Mouse (Mus musculus): ENCODE results near the gene Idh2. TPM values are rescaled to one million over a fixed set of nuclear protein-coding genes. Genes with fewer than 3 reads are reported as not detected.
"Not testable (repeated sequence)": the region's sequence is repeated elsewhere in the genome, so short reads cannot be mapped to it uniquely, and the experiment has no call there.

Gene Idh2
- polyA plus RNA-seq, 1 experiment from 2014 or later = 658 TPM

DNA sequence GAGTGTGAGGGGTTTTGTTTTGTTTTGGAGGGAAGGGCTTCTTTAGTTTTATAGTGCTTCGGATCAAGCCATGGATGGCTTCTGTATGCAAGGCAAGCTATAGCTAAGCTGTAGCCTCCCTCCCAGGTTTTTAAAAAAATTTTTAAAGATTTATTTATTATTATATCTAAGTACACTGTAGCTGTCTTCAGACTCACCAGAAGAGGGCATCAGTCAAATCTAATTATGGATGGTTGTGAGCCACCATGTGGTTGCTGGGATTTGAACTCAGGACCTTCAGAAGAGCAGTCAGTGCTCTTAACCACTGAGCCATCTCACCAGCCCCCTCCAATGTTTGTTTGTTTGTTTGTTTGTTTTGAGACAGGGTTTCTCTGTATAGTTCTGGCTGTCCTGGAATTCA lies 64.8 kb downstream of the Idh2 start:
- Histone ChIP-seq H3K4me1 (ENCODE audit: control insufficient read depth, insufficient read depth, low read length) (peaks cover 42% of the 10 kb centered on the region), H3K27ac (ENCODE audit: low read depth, low read length) (peak overlapping the region; percentile 18; the same call in 1 of the 2 replicates)
- H3K4me3 ChIP-seq (ENCODE audit: low read length); H3K4me2 ChIP-seq (replicated peaks; ENCODE audit: low read depth, low read length); H3K9ac ChIP-seq (ENCODE audit: low read depth, low read length); ATAC-seq (ENCODE audit: low FRiP score, low TSS enrichment); H3K36me3 ChIP-seq (ENCODE audit: control insufficient read depth, insufficient read depth, low read length); H3K9me3 ChIP-seq (ENCODE audit: control insufficient read depth, low read length); H3K27me3 ChIP-seq (ENCODE audit: control insufficient read depth, insufficient read depth, low read length): not testable (repeated sequence)
- WGBS = 97% methylated on average over 1 of the region's 1 CpGs

DNA sequence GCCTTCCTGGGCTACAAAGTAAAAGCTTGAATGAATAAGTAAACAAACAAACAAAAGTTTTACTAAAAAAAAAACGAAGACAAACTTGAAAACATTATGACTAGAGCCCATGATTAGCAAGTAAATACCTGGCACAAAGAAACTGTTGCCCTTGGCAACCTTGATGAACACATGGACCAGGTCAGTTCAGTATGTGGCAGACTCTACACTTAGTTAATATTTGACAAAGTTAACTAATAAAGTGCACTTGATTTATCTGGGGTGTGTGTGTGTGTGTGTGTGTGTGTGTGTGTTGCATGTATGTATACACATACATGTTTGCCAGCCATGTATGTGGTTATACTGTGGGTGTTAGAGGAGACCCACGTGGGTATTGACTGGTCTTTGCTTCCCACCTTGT lies 65.4 kb downstream of the Idh2 start:
- Histone ChIP-seq H3K4me2 (replicated peaks; ENCODE audit: low read depth, low read length) (no peak overlapping the region), H3K9ac (ENCODE audit: low read depth, low read length) (no peak overlapping the region), H3K9me3 (ENCODE audit: control insufficient read depth, low read length) (no peaks in the 10 kb centered on the region), H3K4me3 (ENCODE audit: low read length) (no peak overlapping the region), H3K36me3 (ENCODE audit: control insufficient read depth, insufficient read depth, low read length) (no peaks in the 10 kb centered on the region; the same call in 1 of the 2 replicates), H3K27me3 (ENCODE audit: control insufficient read depth, insufficient read depth, low read length) (no peaks in the 10 kb centered on the region), H3K4me1 (ENCODE audit: control insufficient read depth, insufficient read depth, low read length) (peaks cover 42% of the 10 kb centered on the region), H3K27ac (ENCODE audit: low read depth, low read length) (peak overlapping the region; percentile 52; the same call in 1 of the 2 replicates)
- 54% methylated on average over 2 of the region's 2 CpGs for WGBS
- no peak for ATAC-seq (ENCODE audit: low FRiP score, low TSS enrichment)

DNA sequence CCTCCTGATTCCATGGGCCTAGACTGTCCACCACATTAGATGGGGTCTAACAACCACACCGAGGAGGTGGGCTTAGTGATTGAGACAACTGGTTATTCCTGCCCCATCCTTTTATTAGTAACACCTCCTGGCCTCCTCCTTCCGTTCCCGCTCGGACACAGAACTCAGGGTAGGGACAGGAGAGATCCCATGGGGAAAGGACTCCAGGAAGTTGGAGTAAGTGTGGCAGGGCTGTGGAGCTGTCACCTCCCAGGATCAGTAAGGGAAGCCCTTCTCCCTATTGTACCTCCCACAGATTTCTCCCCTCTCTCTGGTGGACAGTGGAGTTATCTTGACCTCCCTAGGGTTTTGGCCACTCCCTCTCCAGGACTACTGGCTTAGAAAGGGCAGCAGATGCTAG lies 68.2 kb downstream of the Idh2 start:
- ATAC-seq (ENCODE audit: low FRiP score, low TSS enrichment) = no peak
- H3K27me3 ChIP-seq (ENCODE audit: control insufficient read depth, insufficient read depth, low read length) = no peaks in the 10 kb centered on the region
- H3K4me3 ChIP-seq (ENCODE audit: low read length) = no peak overlapping the region
- H3K9ac ChIP-seq (ENCODE audit: low read depth, low read length) = no peak overlapping the region
- H3K4me2 ChIP-seq (replicated peaks; ENCODE audit: low read depth, low read length) = no peak overlapping the region
- WGBS = 60% methylated on average over 4 of the region's 4 CpGs
- H3K27ac ChIP-seq (ENCODE audit: low read depth, low read length) = no peak overlapping the region
- no peaks in the 10 kb centered on the region for H3K9me3 ChIP-seq (ENCODE audit: control insufficient read depth, low read length)
- peaks cover 31% of the 10 kb centered on the region for H3K4me1 ChIP-seq (ENCODE audit: control insufficient read depth, insufficient read depth, low read length)
- no peaks in the 10 kb centered on the region for H3K36me3 ChIP-seq (ENCODE audit: control insufficient read depth, insufficient read depth, low read length)

Other genes starting within 250 kb of the Idh2 start
- 33.9 and 39.3 TPM in 2 replicates for gene Ap3s2, start 194.7 kb downstream of the Idh2 start, polyA plus RNA-seq (2014; fragmentation: Nextera tagmentation; extraction: Ambion mirVana)
- gene Arpin, start 180.0 kb downstream of the Idh2 start, polyA plus RNA-seq (2014; fragmentation: Nextera tagmentation; extraction: Ambion mirVana) = 28.5 and 35.5 TPM in 2 replicates
- gene Zfp710, start 90.6 kb downstream of the Idh2 start, polyA plus RNA-seq (2014; fragmentation: Nextera tagmentation; extraction: Ambion mirVana) = 23.6 and 25.7 TPM in 2 replicates
- gene Sema4b, start 71.4 kb upstream of the Idh2 start, polyA plus RNA-seq (2014; fragmentation: Nextera tagmentation; extraction: Ambion mirVana) = 13.0 and 19.9 TPM in 2 replicates
- 100 and 139 TPM in 2 replicates for gene Cib1, start 117.4 kb upstream of the Idh2 start, polyA plus RNA-seq (2014; fragmentation: Nextera tagmentation; extraction: Ambion mirVana)
- gene Gdpgp1, start 117.5 kb upstream of the Idh2 start, polyA plus RNA-seq (2014; fragmentation: Nextera tagmentation; extraction: Ambion mirVana) = 3.3 and 5.3 TPM in 2 replicates
- 0.47 and 1.7 TPM in 2 replicates for gene Ttll13, start 131.0 kb upstream of the Idh2 start, polyA plus RNA-seq (2014; fragmentation: Nextera tagmentation; extraction: Ambion mirVana)
- gene Ngrn, start 145.8 kb upstream of the Idh2 start, polyA plus RNA-seq (2014; fragmentation: Nextera tagmentation; extraction: Ambion mirVana) = 44.8 and 49.7 TPM in 2 replicates
- gene Vps33b, start 154.3 kb upstream of the Idh2 start, polyA plus RNA-seq (2014; fragmentation: Nextera tagmentation; extraction: Ambion mirVana) = 9.9 and 15.5 TPM in 2 replicates
- gene Prc1, start 179.1 kb upstream of the Idh2 start, polyA plus RNA-seq (2014; fragmentation: Nextera tagmentation; extraction: Ambion mirVana) = 140 and 158 TPM in 2 replicates
- 15.1 and 15.9 TPM in 2 replicates for gene Rccd1, start 209.1 kb upstream of the Idh2 start, polyA plus RNA-seq (2014; fragmentation: Nextera tagmentation; extraction: Ambion mirVana)
- 17.8 and 27.8 TPM in 2 replicates for gene Unc45a, start 225.6 kb upstream of the Idh2 start, polyA plus RNA-seq (2014; fragmentation: Nextera tagmentation; extraction: Ambion mirVana)
- gene Hddc3, start 227.7 kb upstream of the Idh2 start, polyA plus RNA-seq (2014; fragmentation: Nextera tagmentation; extraction: Ambion mirVana) = 19.9 and 22.4 TPM in 2 replicates

Measured in kidney, embryonic 14.5 days (tissue).